Mouse (Mus musculus) gastrocnemius, adult 18-20 months (tissue): ENCODE measurements around the gene Spr. TPM values are rescaled to one million over a fixed set of nuclear protein-coding genes. Genes with fewer than 3 reads are reported as not detected.
"Not testable (repeated sequence)": the region's sequence is repeated elsewhere in the genome, so short reads cannot be mapped to it uniquely, and the experiment has no call there.

ENCODE experiments used
- DNase-seq: peaks from one replicate; pipeline ENCODE4 v3.0.0; 2021; ENCODE audit warnings: low spot score
- long read RNA-seq, 2 experiments: library from polyadenylated mRNA; stranded (forward); transcript quantifications; one replicate each; pipeline ENCODE4 v2.0.0; 2021
- total RNA-seq, 2 experiments: library from RNA; stranded (reverse); gene quantifications; 2 replicates each; pipeline ENCODE4 v1.2.3; 2021

Gene Spr
- 10 to 100 TPM; 47.4 to 51.5 TPM for total RNA-seq
- long read RNA-seq, experiment 1, transcript Spr-201 (3 exons, 1,230 nt), result major isoform, 14 of 15 reads
- long read RNA-seq, experiment 1, partial matches to known transcripts, result 0 of 15 reads
- long read RNA-seq, experiment 1, other reads (novel, unspliced or antisense), result 0 of 15 reads
- long read RNA-seq, experiment 2, transcript Spr-201 (3 exons, 1,230 nt), result major isoform, 26 of 31 reads
- long read RNA-seq, experiment 2, partial matches to known transcripts, result 1 of 31 reads
- long read RNA-seq, experiment 2, other reads (novel, unspliced or antisense), result 4 of 31 reads

- peak; percentile 94 for DNase-seq
These were observed at the start of gene Spr for GRCm38 (mm10) chr6:85137217-85138035. Spr (minus strand) TSS chr6:85137766.

- DNase-seq, result no peak
These were observed 49.1 kb upstream of the Spr start for GRCm38 (mm10) chr6:85186744-85187059.

- DNase-seq, result no peak
These were observed 48.6 kb upstream of the Spr start for GRCm38 (mm10) chr6:85186033-85186743.

- no peak for DNase-seq
These were observed 46.4 kb upstream of the Spr start for GRCm38 (mm10) chr6:85183951-85184350.

GRCm38 (mm10) chr6:85180036-85180435 is 42.5 kb upstream of the Spr start:
- DNase-seq, result no peak

- DNase-seq, result no peak
These were observed 42.0 kb upstream of the Spr start for GRCm38 (mm10) chr6:85179569-85179968.

GRCm38 (mm10) chr6:85165440-85165921 is 27.9 kb upstream of the Spr start:
- DNase-seq, result no peak

- peak; percentile 75 for DNase-seq
These were observed 22.8 kb upstream of the Spr start for GRCm38 (mm10) chr6:85160201-85160923.

GRCm38 (mm10) chr6:85159092-85159760 is 21.7 kb upstream of the Spr start:
- peak; percentile 26 for DNase-seq

GRCm38 (mm10) chr6:85158040-85158804 is 20.7 kb upstream of the Spr start:
- not testable (repeated sequence) for DNase-seq

GRCm38 (mm10) chr6:85156551-85156950 is 19.0 kb upstream of the Spr start:
- DNase-seq, result not testable (repeated sequence)

GRCm38 (mm10) chr6:85154861-85155528 is 17.4 kb upstream of the Spr start:
- peak; percentile 28 for DNase-seq

GRCm38 (mm10) chr6:85153970-85154540 is 16.5 kb upstream of the Spr start:
- peak; percentile 71 for DNase-seq

- DNase-seq, result no peak
These were observed 12.8 kb upstream of the Spr start for GRCm38 (mm10) chr6:85150386-85150785.

- DNase-seq, result no peak
These were observed 10.1 kb upstream of the Spr start for GRCm38 (mm10) chr6:85147636-85148035.

GRCm38 (mm10) chr6:85144466-85144865 is 6.9 kb upstream of the Spr start:
- no peak for DNase-seq

GRCm38 (mm10) chr6:85141013-85141412 is 3.4 kb upstream of the Spr start:
- peak; percentile 54 for DNase-seq

- no peak for DNase-seq
These were observed 2.0 kb upstream of the Spr start for GRCm38 (mm10) chr6:85139534-85139933.

GRCm38 (mm10) chr6:85136784-85137183 is 782 bp downstream of the Spr start:
- not testable (repeated sequence) for DNase-seq
